Mouse (Mus musculus) kidney, postnatal 0 days (tissue): ENCODE measurements around the gene Lrrc3c. TPM values are rescaled to one million over a fixed set of nuclear protein-coding genes. Genes with fewer than 3 reads are reported as not detected.

Experiments
- ATAC-seq: fragments of 200-750 bp; cut with Nextera tagmentation; replicated peaks from 2 replicates; pipeline ENCODE4 v1.8.0; 2017; ENCODE audit warnings: low read depth, moderate number of reproducible peaks, moderate TSS enrichment, moderate library complexity; ENCODE audit not compliant: low FRiP score
- DNase-seq: peaks from one replicate; pipeline ENCODE4 v3.0.0-alpha.2; 2016; ENCODE audit warnings: low spot score
- H3K27ac ChIP-seq: fragments of 300-500 bp; sonication (generic); 2 replicates; pipeline ENCODE4 v1.5.1; 2014; ENCODE audit warnings: mild to moderate bottlenecking
- H3K27me3 ChIP-seq: fragments of 300-500 bp; sonication (generic); 2 replicates; pipeline ENCODE4 v1.6.1; 2014; ENCODE audit warnings: low read length, mixed read lengths; ENCODE audit not compliant: insufficient read depth
- H3K36me3 ChIP-seq: fragments of 300-500 bp; sonication (generic); 2 replicates; pipeline ENCODE4 v1.6.1; 2014; ENCODE audit warnings: low read length, mixed read lengths; ENCODE audit not compliant: insufficient read depth
- H3K4me1 ChIP-seq: fragments of 300-500 bp; sonication (generic); replicated peaks from 2 replicates; pipeline ENCODE4 v1.6.1; 2014; ENCODE audit warnings: antibody characterized with exemption, low read length, mixed read lengths; ENCODE audit not compliant: insufficient read depth
- H3K4me2 ChIP-seq: fragments of 300-500 bp; sonication (generic); 2 replicates; pipeline ENCODE4 v1.6.1; 2014; ENCODE audit warnings: mild to moderate bottlenecking, low read length, moderate library complexity, mixed read lengths
- H3K4me3 ChIP-seq: fragments of 300-500 bp; sonication (generic); replicated peaks from 2 replicates; pipeline ENCODE4 v1.5.1; 2014; ENCODE audit warnings: low read depth, low read length
- H3K9ac ChIP-seq: fragments of 300-500 bp; sonication (generic); 2 replicates; pipeline ENCODE4 v1.6.1; 2014; ENCODE audit warnings: low read depth, low read length
- H3K9me3 ChIP-seq: fragments of 300-500 bp; sonication (generic); replicated peaks from 2 replicates; pipeline ENCODE4 v1.6.1; 2016; ENCODE audit warnings: low read length, inconsistent platforms, mixed read lengths
- CTCF ChIP-seq: IDR thresholded peaks from 2 replicates; pipeline ENCODE4 v1.5.1; 2016; ENCODE audit warnings: antibody characterized with exemption, low read depth, mild to moderate bottlenecking, moderate library complexity
- WGBS: fragments of 180-500 bp; shearing (Covaris S2); extraction: QIAGEN DNeasy Blood & Tissue Kit; methylation state at CpG from one replicate; pipeline ENCODE4 v1.1.7; 2014; 5-methylcytosine and 5-hydroxymethylcytosine counted together
- polyA plus RNA-seq: library from polyadenylated mRNA; unstranded; fragments of >200 nt; fragmentation: Nextera tagmentation; extraction: Ambion mirVana; gene quantifications from 2 replicates; pipeline ENCODE4 v1.2.1, GENCODE M21; 2015

Gene Lrrc3c
- polyA plus RNA-seq, 1 experiment from 2014 or later: not detected

- 0 out of 2 replicates have a peak, but pooled peaks have one; percentile 36 for ATAC-seq
- 73% methylated on average over 16 of the region's 16 CpGs for WGBS
- Histone ChIP-seq H3K4me2 (no peak overlapping the region), H3K9me3 (no peaks in the 10 kb centered on the region), H3K4me1 (peaks cover 6% of the 10 kb centered on the region), H3K27ac (no peak overlapping the region), H3K4me3 (no peak overlapping the region), H3K27me3 (no peaks in the 10 kb centered on the region), H3K36me3 (peaks cover 19% of the 10 kb centered on the region; the same call in 1 of the 2 replicates), H3K9ac (no peak overlapping the region)
- DNase-seq: no peak
- no peak for TF ChIP-seq CTCF
Observed at GRCm38 (mm10) chr11:98580301-98581121, 17.6 kb upstream of the Lrrc3c start.

GRCm38 (mm10) chr11:98581286-98582029 is 16.6 kb upstream of the Lrrc3c start:
- Histone ChIP-seq H3K4me1 (peaks cover 14% of the 10 kb centered on the region), H3K9me3 (no peaks in the 10 kb centered on the region), H3K27me3 (no peaks in the 10 kb centered on the region), H3K9ac (no peak overlapping the region), H3K4me2 (no peak overlapping the region), H3K4me3 (no peak overlapping the region), H3K27ac (no peak overlapping the region), H3K36me3 (peaks cover 19% of the 10 kb centered on the region; the same call in 1 of the 2 replicates)
- DNase-seq (no peak), ATAC-seq (no peak)
- no peak for TF ChIP-seq CTCF
- 70% methylated on average over 17 of the region's 17 CpGs for WGBS

- Histone ChIP-seq H3K36me3 (peaks cover 19% of the 10 kb centered on the region; the same call in 1 of the 2 replicates), H3K9ac (no peak overlapping the region), H3K4me3 (no peak overlapping the region), H3K9me3 (no peaks in the 10 kb centered on the region), H3K27ac (no peak overlapping the region), H3K27me3 (no peaks in the 10 kb centered on the region), H3K4me1 (peaks cover 14% of the 10 kb centered on the region), H3K4me2 (no peak overlapping the region)
- DNase-seq: no peak
- TF ChIP-seq CTCF: no peak
- 89% methylated on average over 8 of the region's 8 CpGs for WGBS
- no peak for ATAC-seq
Observed at GRCm38 (mm10) chr11:98582030-98582388, 16.1 kb upstream of the Lrrc3c start.

- ATAC-seq (no peak), DNase-seq (no peak)
- Histone ChIP-seq H3K9ac (no peak overlapping the region), H3K36me3 (peaks cover 19% of the 10 kb centered on the region; the same call in 1 of the 2 replicates), H3K4me2 (no peak overlapping the region), H3K4me1 (peaks cover 18% of the 10 kb centered on the region), H3K27ac (no peak overlapping the region), H3K27me3 (no peaks in the 10 kb centered on the region), H3K9me3 (no peaks in the 10 kb centered on the region), H3K4me3 (no peak overlapping the region)
- 90% methylated on average over 12 of the region's 12 CpGs for WGBS
- TF ChIP-seq CTCF: no peak
Observed at GRCm38 (mm10) chr11:98582551-98583264, 15.4 kb upstream of the Lrrc3c start.

- Histone ChIP-seq H3K4me1 (peaks cover 23% of the 10 kb centered on the region), H3K27ac (no peak overlapping the region), H3K4me2 (no peak overlapping the region), H3K9ac (no peak overlapping the region), H3K9me3 (no peaks in the 10 kb centered on the region), H3K4me3 (no peak overlapping the region), H3K27me3 (no peaks in the 10 kb centered on the region), H3K36me3 (peaks cover 19% of the 10 kb centered on the region; the same call in 1 of the 2 replicates)
- no peak for DNase-seq
- TF ChIP-seq CTCF: no peak
- ATAC-seq: no peak
- 96% methylated on average over 3 of the region's 3 CpGs for WGBS
Observed at GRCm38 (mm10) chr11:98583265-98583552, 14.9 kb upstream of the Lrrc3c start.

GRCm38 (mm10) chr11:98583571-98583970 is 14.5 kb upstream of the Lrrc3c start:
- no peak for ATAC-seq
- peaks cover 26% of the 10 kb centered on the region for H3K4me1 ChIP-seq
- H3K9ac ChIP-seq: no peak overlapping the region
- no peak overlapping the region for H3K4me2 ChIP-seq
- TF ChIP-seq CTCF: peak; percentile 40; the same call in 1 of the 2 replicates
- H3K27ac ChIP-seq: no peak overlapping the region
- H3K9me3 ChIP-seq: no peaks in the 10 kb centered on the region
- H3K27me3 ChIP-seq: no peaks in the 10 kb centered on the region
- WGBS: 80% methylated on average over 1 of the region's 3 CpGs
- H3K4me3 ChIP-seq: no peak overlapping the region
- DNase-seq: no peak
- H3K36me3 ChIP-seq: peaks cover 19% of the 10 kb centered on the region; the same call in 1 of the 2 replicates
